Mouse (Mus musculus): Measurements from ENCODE around the gene Ucn.

The Ucn gene

DNA sequence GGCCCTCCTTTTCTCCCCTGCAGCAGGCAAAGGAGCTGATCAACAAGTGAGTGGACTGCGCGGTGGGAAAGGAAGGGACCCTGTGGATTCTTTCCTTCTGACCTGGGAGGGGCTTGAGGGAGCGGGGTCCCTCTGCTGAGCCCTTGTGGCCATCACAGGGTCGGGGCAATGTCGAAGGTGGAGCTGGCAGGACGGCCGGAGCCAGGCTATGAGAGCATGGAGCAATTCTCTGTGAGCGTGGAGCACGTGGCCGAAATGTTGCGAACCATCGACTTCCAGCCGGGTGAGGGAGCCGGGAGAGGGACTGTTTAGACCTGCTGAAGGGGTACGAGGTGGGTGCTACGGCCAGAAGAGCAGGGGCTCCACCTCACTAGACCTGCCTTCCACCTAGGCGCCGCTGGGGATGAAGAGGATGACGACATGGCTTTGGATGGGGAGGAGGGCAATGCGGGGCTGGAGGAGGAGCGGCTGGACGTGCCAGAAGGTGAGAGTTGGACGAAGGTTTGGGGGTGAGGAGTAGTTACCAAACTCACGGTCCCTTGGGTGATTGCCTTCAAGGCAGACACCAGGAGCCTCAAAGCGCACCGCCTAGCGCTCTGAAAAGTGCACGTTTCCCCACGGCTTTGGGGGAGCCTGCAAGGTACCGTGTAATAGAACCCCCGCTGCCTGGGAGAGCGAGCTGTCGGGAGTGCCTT lies 1.8 kb downstream of the Ucn start:
- POLR2A ChIA-PET: interaction anchor here in 3 of 4 experiments (0.6 to 9.1 kb wide), 41 partner anchors 8 to 1560 kb away, joined by 3 to 97 read pairs (median 4); partner anchors contain the start of genes Gm29609 (in 3 of the 3), Gtf3c2 (in 3 of the 3), Atraid (in 2 of the 3) and Mpv17 (in 2 of the 3)
- CTCF ChIA-PET: interaction anchor here (0.6 to 2.9 kb wide), 15 partner anchors 8 to 1022 kb away, joined by 3 to 17 read pairs (median 3); no protein-coding TSS in a partner anchor

GRCm38 (mm10) chr5:31126050-31126449 lies 12.6 kb downstream of the Ucn start:
- CTCF ChIA-PET: interaction anchor here (0.6 to 2.8 kb wide), 46 partner anchors 9 to 613 kb away, joined by 3 to 22 read pairs (median 4); partner anchors contain the start of genes Trim54 (in 3 of the 4), Atraid (in 1 of the 4), Gm29609 (in 1 of the 4) and Gtf3c2 (in 1 of the 4)
- POLR2A ChIA-PET: interaction anchor here (0.6 to 3.8 kb wide), 19 partner anchors 8 to 1515 kb away, joined by 3 to 30 read pairs (median 4); partner anchors contain the start of genes Trim54 (in 3 of the 4), Atraid (in 2 of the 4), Slc5a6 (in 2 of the 4) and Gm29609 (in 1 of the 4)

DNA sequence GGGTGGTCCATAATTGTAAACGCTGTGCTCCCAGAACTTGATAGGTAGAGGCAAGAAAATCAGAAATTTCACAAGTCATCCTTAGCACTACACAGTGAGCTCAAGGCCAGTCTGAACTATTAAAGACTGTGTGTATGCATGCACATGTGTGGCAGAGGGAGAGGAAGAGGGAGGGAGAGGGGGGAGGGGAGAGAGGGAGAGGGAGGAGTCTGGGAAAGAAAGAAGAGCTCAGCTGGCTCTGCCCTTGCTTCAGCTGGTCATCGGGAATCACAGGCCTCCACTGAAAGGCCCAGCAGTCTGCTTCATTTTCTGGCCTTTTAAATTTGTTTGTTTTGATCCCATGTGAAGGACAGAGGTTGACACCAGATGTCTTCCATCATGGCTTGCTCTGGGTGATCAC lies 15.1 kb downstream of the Ucn start:
- ChIA-PET CTCF (interaction anchor here in 2 of 4 experiments (0.6 to 0.7 kb wide), 2 partner anchors 17 to 125 kb away, joined by 3 to 4 read pairs; no protein-coding TSS in a partner anchor), POLR2A (interaction anchor here in 2 of 4 experiments (0.7 to 8.6 kb wide), 10 partner anchors 9 to 95 kb away, joined by 3 to 97 read pairs (median 4); partner anchors contain the start of genes Atraid (in 1 of the 2), Dnajc5g (in 1 of the 2), Slc5a6 (in 1 of the 2) and Ucn (in 1 of the 2))

DNA sequence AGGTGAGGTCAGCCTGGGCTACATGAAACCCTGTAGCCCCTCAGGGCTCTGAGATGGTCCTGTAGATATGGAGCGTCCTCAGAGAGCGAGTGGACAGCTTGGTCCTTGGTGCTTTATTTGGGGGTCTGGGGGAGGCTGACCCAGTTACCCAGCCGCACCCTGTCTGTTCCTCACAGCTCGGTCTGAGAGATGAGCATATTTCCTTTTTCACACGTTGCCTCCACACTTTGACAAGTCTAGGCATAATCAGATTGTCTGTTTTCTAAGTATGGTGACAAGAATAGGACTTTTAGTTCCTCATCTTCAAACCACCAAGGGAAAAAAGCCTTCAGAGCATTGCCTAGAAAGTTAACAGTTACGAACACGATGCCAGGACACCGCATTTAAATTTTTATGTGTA lies 17.5 kb downstream of the Ucn start:
- CTCF ChIA-PET: no interaction called here
- POLR2A ChIA-PET: interaction anchor here in 1 of 4 experiments (8.6 kb wide), 1 partner anchor 17 kb away, joined by 97 read pairs; the partner anchor contains the start of gene Ucn

- POLR2A ChIA-PET: interaction anchor here (0.6 to 8.6 kb wide), 75 partner anchors 8 to 1902 kb away, joined by 3 to 97 read pairs (median 5); partner anchors contain the start of genes Atraid (in 3 of the 4), Slc30a3 (in 3 of the 4), Slc5a6 (in 3 of the 4) and Ucn (in 3 of the 4)
- CTCF ChIA-PET: interaction anchor here (0.6 to 2.6 kb wide), 13 partner anchors 8 to 321 kb away, joined by 3 to 14 read pairs (median 3); partner anchors contain the start of genes Dnajc5g (in 1 of the 4) and Slc30a3 (in 1 of the 4)
These were observed 21.7 kb downstream of the Ucn start for GRCm38 (mm10) chr5:31116912-31117311.

GRCm38 (mm10) chr5:31116354-31116753 lies 22.3 kb downstream of the Ucn start, which contains the start of gene Trim54:
Trim54 (plus strand) TSS chr5:31116712.
- POLR2A ChIA-PET: interaction anchor here (0.6 to 8.6 kb wide), 76 partner anchors 8 to 1902 kb away, joined by 3 to 97 read pairs (median 5); partner anchors contain the start of genes Atraid (in 3 of the 4), Gm29609 (in 3 of the 4), Gtf3c2 (in 3 of the 4) and Slc30a3 (in 3 of the 4)
- CTCF ChIA-PET: interaction anchor here (0.5 to 2.6 kb wide), 14 partner anchors 8 to 320 kb away, joined by 3 to 14 read pairs (median 3); partner anchors contain the start of genes Dnajc5g (in 1 of the 4) and Slc30a3 (in 1 of the 4)

GRCm38 (mm10) chr5:31110781-31111180 lies 27.8 kb downstream of the Ucn start:
- ChIA-PET POLR2A (interaction anchor here in 1 of 4 experiments (1.7 to 2.2 kb wide), 2 partner anchors 41 to 62 kb away, joined by 3 to 9 read pairs; partner anchors contain the start of genes Atraid and Slc5a6), CTCF (interaction anchor here in 1 of 4 experiments (0.7 kb wide), 1 partner anchor 398 kb away, joined by 3 read pairs; no protein-coding TSS in a partner anchor)

- ChIA-PET POLR2A (interaction anchor here in 3 of 4 experiments (0.6 to 2.3 kb wide), 16 partner anchors 9 to 466 kb away, joined by 3 to 19 read pairs (median 4); partner anchors contain the start of genes Trim54 (in 3 of the 3), Atraid (in 1 of the 3) and Slc5a6 (in 1 of the 3)), CTCF (interaction anchor here in 1 of 4 experiments (0.7 to 1.2 kb wide), 3 partner anchors 9 to 15 kb away, joined by 3 read pairs; partner anchors contain the start of gene Trim54)
These were observed 30.6 kb downstream of the Ucn start, which contains the start of gene Slc30a3 for GRCm38 (mm10) chr5:31108000-31108490. Slc30a3 (minus strand) TSS chr5:31108237.

DNA sequence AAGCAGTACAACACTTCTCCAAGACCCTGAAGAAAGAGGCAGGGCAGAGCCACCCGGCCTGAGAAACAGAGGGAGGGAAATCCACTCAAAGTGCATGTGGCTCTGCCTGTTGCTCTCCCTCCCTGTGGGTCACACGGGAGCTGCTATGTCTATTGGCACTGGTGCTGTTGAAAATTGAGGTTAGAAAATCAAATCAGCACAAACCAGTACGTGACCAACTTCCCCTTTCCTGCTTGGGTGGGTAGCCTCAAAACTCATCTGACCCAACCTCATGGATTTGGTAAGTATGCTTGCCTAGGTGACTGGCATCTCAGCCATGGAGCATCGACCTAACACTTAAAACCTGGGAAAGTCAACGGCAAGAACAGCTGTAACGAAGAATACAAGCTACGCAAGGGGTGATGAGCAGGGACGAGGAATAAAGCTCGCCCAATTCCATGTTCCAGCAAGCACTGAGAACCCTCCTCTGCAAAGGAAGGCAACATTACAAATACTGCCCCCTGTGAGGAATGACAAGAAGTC lies 32.8 kb downstream of the Ucn start, which contains the start of gene Dnajc5g:
TSS of gene Dnajc5g (plus strand) at position 472 of the 522 bp plus-strand sequence.
- ChIA-PET POLR2A (interaction anchor here in 3 of 4 experiments (1.1 to 6.0 kb wide), 9 partner anchors 11 to 156 kb away, joined by 3 to 53 read pairs (median 5); partner anchors contain the start of gene Trim54 (in 2 of the 3)), CTCF (interaction anchor here in 2 of 4 experiments (0.6 to 1.8 kb wide), 5 partner anchors 11 to 106 kb away, joined by 3 to 7 read pairs (median 4); partner anchors contain the start of gene Trim54 (in 1 of the 2))

GRCm38 (mm10) chr5:31095711-31096480 lies 42.7 kb downstream of the Ucn start:
- CTCF ChIA-PET: interaction anchor here in 3 of 4 experiments (0.6 to 2.6 kb wide), 10 partner anchors 12 to 354 kb away, joined by 3 to 20 read pairs (median 4); partner anchors contain the start of genes Atraid (in 1 of the 3), Slc30a3 (in 1 of the 3), Slc5a6 (in 1 of the 3) and Trim54 (in 1 of the 3)

GRCm38 (mm10) chr5:31094799-31095691 lies 43.6 kb downstream of the Ucn start:
- ChIA-PET POLR2A (interaction anchor here in 3 of 4 experiments (0.7 to 7.6 kb wide), 39 partner anchors 8 to 384 kb away, joined by 3 to 63 read pairs (median 4); partner anchors contain the start of genes Atraid (in 3 of the 3), Slc5a6 (in 3 of the 3), Trim54 (in 3 of the 3) and Cad (in 2 of the 3)), CTCF (interaction anchor here (0.5 to 2.6 kb wide), 15 partner anchors 13 to 493 kb away, joined by 3 to 20 read pairs (median 4); partner anchors contain the start of genes Atraid (in 2 of the 4), Slc5a6 (in 2 of the 4), Trim54 (in 2 of the 4) and Slc30a3 (in 1 of the 4))

More at GRCm38 (mm10) chr5:31095711-31096480, 42.7 kb downstream of the Ucn start:
- POLR2A ChIA-PET: interaction anchor here (0.5 to 7.6 kb wide), 37 partner anchors 9 to 384 kb away, joined by 3 to 63 read pairs (median 4); partner anchors contain the start of genes Atraid (in 3 of the 4), Slc5a6 (in 3 of the 4), Trim54 (in 3 of the 4) and Cad (in 2 of the 4)

GRCm38 (mm10) chr5:31094100-31094798 lies 44.4 kb downstream of the Ucn start:
- ChIA-PET POLR2A (interaction anchor here in 3 of 4 experiments (0.6 to 7.6 kb wide), 29 partner anchors 10 to 139 kb away, joined by 3 to 63 read pairs (median 7); partner anchors contain the start of genes Trim54 (in 3 of the 3), Atraid (in 2 of the 3), Dnajc5g (in 2 of the 3) and Slc30a3 (in 2 of the 3)), CTCF (interaction anchor here (0.5 to 2.6 kb wide), 10 partner anchors 13 to 494 kb away, joined by 3 to 20 read pairs (median 4); partner anchors contain the start of gene Trim54 (in 2 of the 4))

DNA sequence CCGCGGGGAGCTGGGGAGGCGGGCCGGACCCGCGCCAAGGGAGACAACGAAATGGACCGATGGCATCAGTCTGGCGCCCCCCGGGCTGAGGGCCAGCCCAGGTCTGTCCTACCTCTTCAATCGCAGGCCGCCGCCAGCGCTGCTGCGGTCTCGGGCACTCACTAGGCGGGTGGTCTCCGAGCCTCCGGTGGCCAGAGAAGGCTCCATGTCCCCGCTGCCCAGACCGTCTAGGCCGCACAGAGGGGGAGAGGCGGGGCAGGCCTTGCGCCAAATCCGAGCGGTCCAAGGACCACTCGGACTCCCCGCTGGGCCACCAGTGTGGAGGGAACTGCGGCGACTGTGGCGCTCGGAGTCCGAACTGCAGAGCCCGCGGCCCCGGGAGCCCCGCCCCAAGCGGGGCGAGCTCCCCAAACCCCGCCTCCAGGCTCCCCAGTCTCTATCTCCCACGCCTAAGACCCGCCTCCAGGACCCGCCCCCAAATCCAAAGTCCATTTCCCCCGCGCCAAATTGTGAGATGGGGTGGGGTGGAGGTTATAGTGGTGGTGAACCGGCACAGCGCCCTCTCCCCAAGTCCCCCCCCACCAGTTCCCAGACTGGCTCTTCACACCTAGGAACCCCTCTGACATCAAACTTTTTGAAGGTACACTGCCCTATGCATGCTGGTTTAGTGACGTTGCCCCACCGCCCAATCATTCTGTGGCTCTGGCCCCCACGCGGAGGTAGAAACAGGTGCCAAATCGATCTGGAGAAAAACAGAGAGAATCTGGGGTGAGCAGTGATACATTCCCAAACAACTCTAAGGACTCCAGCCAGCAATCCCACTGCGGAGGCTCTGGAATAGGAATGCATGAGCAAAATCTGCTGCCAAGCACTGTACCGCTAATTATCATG lies 45.2 kb downstream of the Ucn start:
- CTCF ChIA-PET: interaction anchor here in 3 of 4 experiments (0.6 to 1.0 kb wide), 9 partner anchors 9 to 1058 kb away, joined by 3 to 6 read pairs (median 3); partner anchors contain the start of genes Dnajc5g (in 1 of the 3) and Slc30a3 (in 1 of the 3)
- POLR2A ChIA-PET: interaction anchor here in 3 of 4 experiments (0.6 to 7.6 kb wide), 27 partner anchors 9 to 204 kb away, joined by 3 to 63 read pairs (median 4); partner anchors contain the start of genes Atraid (in 2 of the 3), Slc5a6 (in 2 of the 3), Trim54 (in 2 of the 3) and Dnajc5g (in 1 of the 3)

All from embryonic stem cell, embryonic (primary cell).